Mouse (Mus musculus) lung, postnatal 0 days (tissue): Measurements from ENCODE around the gene Erg.

Experiments used
- CTCF ChIP-seq: IDR thresholded peaks from 2 replicates; pipeline ENCODE4 v1.5.1; 2016; ENCODE audit warnings: antibody characterized with exemption, mild to moderate bottlenecking
- EP300 ChIP-seq: IDR thresholded peaks from 2 replicates; pipeline ENCODE4 v1.6.1; 2016; ENCODE audit warnings: antibody characterized with exemption, mild to moderate bottlenecking, control low read depth

- no peak for TF ChIP-seq CTCF
- TF ChIP-seq EP300, result no peak
These were observed 15.4 kb upstream of the Erg start for GRCm38 (mm10) chr16:95601807-95602206.
